In the genomic region with DNA sequence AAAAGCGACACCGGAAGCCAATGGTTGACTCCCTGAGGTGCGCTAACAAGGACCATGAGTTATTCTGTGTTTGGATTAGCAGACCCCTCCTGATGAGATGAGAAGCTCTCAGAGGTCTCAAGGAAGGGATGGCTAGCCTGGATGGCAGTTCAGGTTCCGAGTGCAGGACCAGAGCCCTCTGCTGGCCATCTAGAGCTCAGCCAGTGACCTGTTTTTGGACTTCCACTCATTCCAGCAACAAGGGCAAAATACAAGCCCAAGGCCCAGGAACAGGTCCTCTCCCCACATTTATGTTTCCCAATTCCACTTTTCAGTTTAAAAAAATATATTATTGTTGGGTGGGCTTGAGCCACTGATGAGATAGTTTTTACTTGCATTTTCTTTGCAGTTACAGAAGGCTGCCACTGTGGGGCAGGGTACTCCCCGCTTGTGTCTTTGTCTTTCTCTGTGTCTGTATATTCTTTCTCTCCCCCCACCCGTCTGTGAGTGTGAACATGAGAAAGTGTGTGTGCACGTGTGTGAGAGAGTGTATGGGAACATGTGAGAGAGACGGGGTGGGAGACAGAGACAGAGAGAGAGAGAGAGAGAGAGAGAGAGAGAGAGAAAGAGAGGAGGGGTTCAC, we compare ENCODE assay signal across 8 mouse cellular contexts. TPM values are rescaled to one million over a fixed set of nuclear protein-coding genes. Genes with fewer than 3 reads are reported as not detected.
DNase-seq lines count a peak whose midpoint lies in the region; ATAC-seq and TF ChIP-seq lines count a peak whose summit lies in the region.

No protein-coding gene starts in this region.

- no peak overlapping the region for H3K4me3 ChIP-seq in C2C12 (ENCODE audit: insufficient read depth, poor library complexity, severe bottlenecking)
- H3K4me3 ChIP-seq in ES-Bruce4 (ENCODE audit: low read depth, low read length): peak overlapping the region; percentile 53
- peak overlapping the region; percentile 51 for H3K4me3 ChIP-seq in heart, embryonic 13.5 days
- peak overlapping the region; percentile 43 for H3K4me3 ChIP-seq in kidney, embryonic 16.5 days (ENCODE audit: low read length)

- H3K36me3 ChIP-seq in C2C12 (ENCODE audit: control insufficient read depth, insufficient read depth): no peaks in the 10 kb centered on the region
- H3K36me3 ChIP-seq in ES-Bruce4 (ENCODE audit: control insufficient read depth, insufficient read depth, low read length, poor library complexity, severe bottlenecking): no peaks in the 10 kb centered on the region
- no peaks in the 10 kb centered on the region for H3K36me3 ChIP-seq in heart, embryonic 13.5 days
- no peaks in the 10 kb centered on the region for H3K36me3 ChIP-seq in kidney, embryonic 16.5 days (ENCODE audit: insufficient read depth, low read length)

- no peaks in the 10 kb centered on the region for H3K4me1 ChIP-seq in ES-Bruce4 (ENCODE audit: control insufficient read depth, insufficient read depth, low read length)
- H3K4me1 ChIP-seq in heart, embryonic 13.5 days: peaks cover 40% of the 10 kb centered on the region
- peaks cover 13% of the 10 kb centered on the region for H3K4me1 ChIP-seq in kidney, embryonic 16.5 days (ENCODE audit: insufficient read depth, low read length)

- DNase-seq in cerebellum, postnatal 25 days: peak; percentile 76 to 81
- peak; percentile 59 for DNase-seq in lung, postnatal 14 days
- peak; percentile 15 for DNase-seq in spleen, adult 12 weeks (ENCODE audit: low spot score)
- DNase-seq in urinary bladder, postnatal 25 days (ENCODE audit: low spot score): no peak

- no peak for ATAC-seq in heart, embryonic 13.5 days (ENCODE audit: extremely low read depth, insufficient number of reproducible peaks, low FRiP score, low TSS enrichment)
- peak; percentile 65; the same call in 1 of the 2 replicates for ATAC-seq in kidney, embryonic 16.5 days (ENCODE audit: low FRiP score, low TSS enrichment)

- no peaks in the 10 kb centered on the region for H3K9me3 ChIP-seq in ES-Bruce4 (replicated peaks; ENCODE audit: control insufficient read depth, insufficient read depth, low read length, poor library complexity, severe bottlenecking)
- H3K9me3 ChIP-seq in heart, embryonic 13.5 days: no peaks in the 10 kb centered on the region
- H3K9me3 ChIP-seq in kidney, embryonic 16.5 days (ENCODE audit: low read length): no peaks in the 10 kb centered on the region

- no peak overlapping the region for H3K27ac ChIP-seq in ES-Bruce4 (ENCODE audit: insufficient read depth, low read length)
- H3K27ac ChIP-seq in heart, embryonic 13.5 days (replicated peaks): peak overlapping the region; percentile 79
- H3K27ac ChIP-seq in kidney, embryonic 16.5 days (ENCODE audit: low read length): no peak overlapping the region

- H3K4me2 ChIP-seq in heart, embryonic 13.5 days: peak overlapping the region; percentile 79
- H3K4me2 ChIP-seq in kidney, embryonic 16.5 days (replicated peaks; ENCODE audit: low read depth, low read length): peak overlapping the region; percentile 63

- no peaks in the 10 kb centered on the region for H3K79me2 ChIP-seq in C2C12 (ENCODE audit: control insufficient read depth, insufficient read depth)

- TF ChIP-seq EP300 in ES-Bruce4 (IDR thresholded peaks at IDR 0.05; ENCODE audit: insufficient read depth, low read depth, low read length): no peak

- no peak overlapping the region for H3K9ac ChIP-seq in ES-Bruce4 (ENCODE audit: low read depth, poor library complexity, severe bottlenecking)
- H3K9ac ChIP-seq in heart, embryonic 13.5 days: peak overlapping the region; percentile 73
- peak overlapping the region; percentile 36 for H3K9ac ChIP-seq in kidney, embryonic 16.5 days (replicated peaks; ENCODE audit: low read length)

- no peaks in the 10 kb centered on the region for H3K79me3 ChIP-seq in C2C12 (ENCODE audit: low read depth)

- peak overlapping the region; percentile 37 for H3ac ChIP-seq in C2C12 (ENCODE audit: control insufficient read depth, insufficient read length, low read depth)

- H3K27me3 ChIP-seq in C2C12 (ENCODE audit: control insufficient read depth, insufficient read depth, insufficient read length) (no peaks in the 10 kb centered on the region), ES-Bruce4 (ENCODE audit: control insufficient read depth, insufficient read depth, low read length, poor library complexity, severe bottlenecking) (no peaks in the 10 kb centered on the region)
- no peaks in the 10 kb centered on the region for H3K27me3 ChIP-seq in heart, embryonic 13.5 days (replicated peaks)
- no peaks in the 10 kb centered on the region for H3K27me3 ChIP-seq in kidney, embryonic 16.5 days (ENCODE audit: insufficient read depth, low read length)

- whole genome bisulfite sequencing in heart, embryonic 13.5 days: 3% methylated on average over 8 of the region's 8 CpGs
- 4% methylated on average over 8 of the region's 8 CpGs for WGBS in kidney, embryonic 16.5 days

- TF ChIP-seq CTCF in C2C12 (IDR thresholded peaks at IDR 0.05; ENCODE audit: control insufficient read depth, insufficient read depth, insufficient read length): no peak
- TF ChIP-seq CTCF in ES-Bruce4 (IDR thresholded peaks at IDR 0.05; ENCODE audit: low read depth, low read length): peak; percentile 84

- no peak for TF ChIP-seq POLR2A in ES-Bruce4 (IDR thresholded peaks at IDR 0.05; ENCODE audit: insufficient read depth, low read length)

TF ChIP-seq in C2C12, 6 proteins besides CTCF, POLR2A, EP300 and RAD21:
- TF ChIP-seq FOSL1 (IDR thresholded peaks at IDR 0.05; ENCODE audit: insufficient read depth, low read length, poor library complexity, severe bottlenecking): no peak
- TF ChIP-seq MYOG (IDR thresholded peaks at IDR 0.05; ENCODE audit: control insufficient read depth, extremely low read depth, insufficient read length): no peak
- no peak for TF ChIP-seq CEBPB (IDR thresholded peaks at IDR 0.05; ENCODE audit: low read depth)
- no peak for TF ChIP-seq MYOD1 (IDR thresholded peaks at IDR 0.05; ENCODE audit: control insufficient read depth, insufficient read length, low read depth)
- no peak for TF ChIP-seq MAX (IDR thresholded peaks at IDR 0.05)

RNA-seq across cellular contexts. Expression of a gene that starts 12.9 kb away (rescaled TPM):
- 1.2 TPM for polyA plus RNA-seq in C2C12 (2012; fragmentation: generic; extraction: Trizol)
- 0.37 and 0.54 TPM in 2 replicates for polyA plus RNA-seq in ES-Bruce4 (2011; ENCODE audit: insufficient read depth, insufficient read length, low read depth, missing spikeins)
- polyA plus RNA-seq in heart, embryonic 13.5 days (2015; fragmentation: Nextera tagmentation; extraction: Ambion mirVana): 7.5 and 8.3 TPM in 2 replicates
- 14.1 and 16.2 TPM in 2 replicates for polyA plus RNA-seq in kidney, embryonic 16.5 days (2015; fragmentation: Nextera tagmentation; extraction: Ambion mirVana)
